Mouse (Mus musculus) embryo, embryonic 11 days (tissue): Measurements from ENCODE around the gene Kng2.
"Not testable (repeated sequence)": the region's sequence is repeated elsewhere in the genome, so short reads cannot be mapped to it uniquely, and the experiment has no call there.

ENCODE experiments used
- DNase-seq: peaks from one replicate; pipeline ENCODE4 v3.0.0-alpha.2; 2015

Kng2 gene

DNA sequence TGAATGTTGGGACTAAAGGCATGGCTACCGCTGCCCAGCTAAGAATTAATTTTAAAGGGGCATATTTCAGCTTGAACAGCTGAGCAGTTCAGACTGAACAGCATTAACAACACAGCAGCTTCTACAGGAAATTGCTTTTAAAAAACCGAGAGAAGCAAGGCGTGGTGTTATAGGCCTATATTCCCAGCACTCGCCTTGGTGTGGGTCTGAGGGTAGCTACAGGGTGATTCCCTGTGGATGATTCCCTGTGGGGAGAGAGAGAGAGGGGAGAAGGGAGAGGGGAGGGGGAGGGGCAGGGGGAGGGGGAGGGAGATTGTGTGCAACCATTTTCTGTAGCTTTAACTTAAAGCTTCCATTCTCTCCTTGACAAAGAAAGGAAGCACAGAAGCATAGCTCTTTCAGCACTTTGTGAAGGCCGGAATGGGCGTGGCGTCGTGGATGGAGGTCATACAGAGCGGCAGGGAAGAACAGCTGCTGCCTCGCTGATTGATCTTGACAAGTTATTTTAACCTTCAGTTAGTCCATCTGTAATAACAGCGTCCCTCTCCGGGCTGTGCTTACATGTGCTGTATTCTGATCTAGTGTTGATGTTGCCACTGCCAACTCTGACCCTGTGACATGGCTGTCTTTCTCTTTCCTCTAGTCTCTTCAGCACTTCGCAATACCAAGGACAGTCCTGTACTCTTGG lies 73.7 kb downstream of the Kng2 start:
- peak; percentile 80 for DNase-seq

GRCm38 (mm10) chr16:22953069-22953468 lies 76.2 kb downstream of the Kng2 start:
- DNase-seq: peak; percentile 25

DNA sequence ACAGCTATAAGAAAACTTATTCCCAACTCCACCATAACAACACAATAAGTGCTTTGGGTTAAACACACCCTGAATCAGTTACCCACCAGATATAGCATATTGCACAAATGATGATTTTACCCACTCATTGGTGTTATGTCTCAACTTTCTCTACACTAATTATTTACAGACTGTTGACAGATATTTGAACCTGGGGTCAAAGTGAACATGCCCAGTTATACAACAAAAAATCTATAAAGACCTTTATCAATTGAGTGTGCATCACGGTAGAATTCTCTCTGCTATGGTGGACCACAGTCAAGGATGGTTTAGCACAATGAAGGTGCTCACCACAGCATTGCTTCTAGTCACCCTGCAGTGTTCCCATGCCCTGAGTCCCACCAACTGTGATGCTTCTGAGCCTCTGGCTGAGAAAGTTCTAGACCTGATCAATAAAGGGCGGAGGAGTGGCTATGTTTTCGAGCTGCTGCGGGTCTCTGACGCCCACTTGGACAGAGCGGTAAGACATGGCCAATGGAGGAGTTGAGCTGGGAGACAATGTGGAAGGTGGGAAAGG lies 78.4 kb downstream of the Kng2 start, which contains the start of gene Hrg:
Hrg (plus strand) TSS at position 233 of the 556 bp plus-strand sequence.
- DNase-seq: no peak

- no peak for DNase-seq
These were observed 81.9 kb downstream of the Kng2 start for GRCm38 (mm10) chr16:22947371-22947770.

DNA sequence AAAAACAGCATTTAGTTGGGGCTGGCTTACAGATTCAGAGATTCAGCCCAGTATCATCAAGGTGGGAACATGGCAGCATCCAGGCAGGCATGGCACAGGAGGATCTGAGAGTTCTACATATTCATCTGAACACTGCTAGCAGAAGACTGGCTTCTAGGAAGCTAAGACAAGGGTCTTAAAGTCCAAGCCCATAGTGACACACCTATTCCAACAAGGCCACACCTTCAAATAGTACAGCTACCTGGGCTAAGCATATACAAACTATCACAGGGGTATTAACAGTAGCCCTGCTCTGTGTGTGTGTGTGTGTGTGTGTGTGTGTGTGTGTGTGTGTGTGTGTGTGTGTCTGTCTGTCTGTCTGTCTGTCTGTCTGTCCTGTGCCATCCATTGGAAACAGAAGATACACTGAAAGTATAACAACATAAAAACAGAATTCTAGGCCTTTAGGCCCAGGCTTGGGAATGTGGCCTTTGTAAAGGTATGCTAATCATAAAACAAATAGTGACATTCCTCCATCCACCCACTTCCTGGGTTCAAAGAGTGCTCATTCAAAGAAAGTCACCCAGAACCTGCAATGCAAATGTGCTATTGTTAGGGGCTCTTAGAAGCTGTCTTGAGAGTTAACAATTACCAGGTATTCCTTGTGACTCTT lies 87.3 kb downstream of the Kng2 start:
- DNase-seq: not testable (repeated sequence)

- no peak for DNase-seq
These were observed 90.1 kb downstream of the Kng2 start for GRCm38 (mm10) chr16:22939120-22939695.

DNA sequence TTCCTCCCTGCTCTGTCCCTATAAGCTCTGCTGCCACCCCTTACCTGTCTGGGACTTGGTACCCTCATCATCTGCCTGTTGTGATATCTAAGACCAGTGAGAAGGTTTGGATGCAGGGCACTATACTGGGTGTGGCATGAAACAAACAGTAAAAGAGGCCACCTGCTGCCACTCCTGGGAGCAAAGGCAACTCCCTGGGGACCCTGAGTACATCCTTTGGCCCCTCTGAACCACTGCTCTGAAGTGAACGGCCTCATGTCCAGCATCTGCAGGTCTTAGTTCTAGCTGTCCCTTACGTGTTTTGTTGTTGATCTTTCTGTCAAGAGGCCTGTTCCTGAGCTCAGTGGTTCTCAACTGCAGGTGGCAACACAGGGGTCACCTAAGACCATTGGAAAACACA lies 90.7 kb downstream of the Kng2 start:
- DNase-seq: no peak

DNA sequence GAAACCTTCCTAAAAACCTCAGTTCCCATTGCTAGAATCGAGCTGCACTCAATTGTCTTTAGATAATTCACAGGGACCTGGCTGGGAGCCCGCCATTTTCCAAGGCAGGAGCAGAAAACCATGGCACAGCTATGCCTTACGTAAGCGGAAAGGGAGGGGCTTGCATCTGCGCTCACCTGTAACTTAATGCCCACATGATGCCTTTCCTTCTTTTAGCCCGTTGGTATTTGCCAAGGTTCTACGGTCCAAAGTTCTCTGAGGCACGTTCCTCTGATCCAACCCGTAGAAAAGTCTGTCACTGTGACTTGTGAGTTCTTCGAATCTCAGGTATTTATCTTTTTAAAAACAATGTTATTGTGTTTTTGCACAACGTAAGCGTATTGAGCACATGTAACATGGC lies 91.7 kb downstream of the Kng2 start:
- DNase-seq: no peak
